Mouse (Mus musculus) naive thymus-derived CD4-positive, alpha-beta T cell, adult 5 months (primary cell): ENCODE measurements around the gene Slc16a5. TPM values are rescaled to one million over a fixed set of nuclear protein-coding genes. Genes with fewer than 3 reads are reported as not detected.

ENCODE experiments used
- polyA plus RNA-seq: library from polyadenylated mRNA; unstranded; fragments of 100-300 nt; shearing (Covaris generic); gene quantifications from one replicate; pipeline ENCODE4 v1.2.1, GENCODE M21; 2017

Slc16a5 gene
- polyA plus RNA-seq, result 14.1 TPM

GRCm38 (mm10) chr11:115462243-115462891 lies at the start of gene Slc16a5:
Slc16a5 (plus strand) TSS chr11:115462474.

DNA sequence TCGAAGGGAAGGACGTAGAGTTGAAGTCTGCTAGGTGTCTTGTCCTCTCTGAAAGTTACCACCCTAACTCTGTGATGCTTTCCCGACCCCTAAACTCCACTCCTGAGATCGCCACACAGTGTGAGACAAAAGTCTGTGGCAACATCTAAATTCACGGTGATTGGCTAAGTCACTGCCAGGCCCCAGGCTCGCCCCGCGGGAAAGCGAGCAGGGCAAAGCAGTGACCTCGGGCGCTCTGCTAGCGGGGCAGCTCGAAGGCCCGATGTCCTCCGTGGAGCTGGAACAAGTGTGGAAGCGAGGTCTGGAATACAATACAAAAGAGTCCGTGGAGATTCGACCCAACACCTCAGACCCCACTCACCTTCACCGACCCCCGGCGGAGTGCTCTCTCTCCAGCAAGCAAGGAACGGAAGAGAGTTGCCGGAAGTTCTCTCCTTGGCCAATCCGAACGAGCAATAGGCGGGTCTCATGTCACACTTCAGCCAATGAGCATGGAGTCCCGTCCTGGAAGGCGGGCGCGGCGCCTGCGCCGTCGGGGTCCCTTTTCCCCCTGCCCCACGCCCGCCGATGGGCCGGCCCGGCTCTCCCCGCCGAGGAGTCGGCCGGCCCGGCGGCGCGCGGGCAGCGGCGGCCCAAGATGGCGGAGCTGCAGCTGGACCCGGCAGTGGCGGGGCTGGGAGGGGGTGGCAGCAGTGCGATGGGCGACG lies 42.6 kb upstream of the Slc16a5 start, which contains the start of the genes Atp5h and Kctd2:
TSS of gene Atp5h (minus strand) at position 432 of the 707 bp plus-strand sequence.
TSS of gene Kctd2 (plus strand) at position 598 of the 707 bp plus-strand sequence.

GRCm38 (mm10) chr11:115439906-115440595 lies 22.2 kb upstream of the Slc16a5 start, which contains the start of gene Trim80:
Trim80 (plus strand) TSS chr11:115440545.

DNA sequence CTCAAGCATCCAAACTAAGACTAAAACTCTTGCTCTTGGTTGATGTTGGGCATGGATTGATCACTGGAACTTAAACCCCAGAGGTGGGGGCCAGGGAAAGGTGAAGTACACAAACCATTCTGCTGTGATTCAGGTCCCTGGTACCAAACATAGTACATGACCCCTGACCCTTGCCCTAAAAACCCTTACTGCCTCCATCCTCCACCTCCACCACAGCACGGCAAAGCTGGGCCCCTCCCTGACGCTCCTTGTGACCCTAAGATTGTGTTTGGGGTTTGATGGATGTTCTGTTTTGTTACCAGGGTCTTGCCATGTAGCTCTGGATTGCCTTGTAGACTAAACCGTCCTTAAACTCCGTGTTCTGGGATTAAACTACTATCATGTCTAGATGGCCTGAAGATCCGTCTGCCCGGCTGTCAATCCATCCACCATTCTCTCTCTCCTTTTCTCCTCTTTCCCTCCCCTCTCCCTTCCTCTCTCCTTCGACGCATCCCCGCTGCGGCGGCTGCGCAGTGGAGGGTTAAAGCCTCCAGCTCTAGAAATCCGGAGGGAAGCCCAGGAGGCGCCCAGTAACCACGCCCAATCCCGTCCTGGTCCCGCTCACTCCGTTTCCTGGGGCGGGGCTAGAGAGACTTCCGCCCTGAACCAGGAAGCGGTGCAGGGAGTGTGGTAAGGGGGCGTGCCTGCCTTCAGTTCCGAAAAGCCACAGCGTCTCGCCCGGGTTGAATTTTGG lies 12.9 kb downstream of the Slc16a5 start, which contains the start of gene Armc7:
TSS of gene Armc7 (plus strand) at position 643 of the 733 bp plus-strand sequence.

DNA sequence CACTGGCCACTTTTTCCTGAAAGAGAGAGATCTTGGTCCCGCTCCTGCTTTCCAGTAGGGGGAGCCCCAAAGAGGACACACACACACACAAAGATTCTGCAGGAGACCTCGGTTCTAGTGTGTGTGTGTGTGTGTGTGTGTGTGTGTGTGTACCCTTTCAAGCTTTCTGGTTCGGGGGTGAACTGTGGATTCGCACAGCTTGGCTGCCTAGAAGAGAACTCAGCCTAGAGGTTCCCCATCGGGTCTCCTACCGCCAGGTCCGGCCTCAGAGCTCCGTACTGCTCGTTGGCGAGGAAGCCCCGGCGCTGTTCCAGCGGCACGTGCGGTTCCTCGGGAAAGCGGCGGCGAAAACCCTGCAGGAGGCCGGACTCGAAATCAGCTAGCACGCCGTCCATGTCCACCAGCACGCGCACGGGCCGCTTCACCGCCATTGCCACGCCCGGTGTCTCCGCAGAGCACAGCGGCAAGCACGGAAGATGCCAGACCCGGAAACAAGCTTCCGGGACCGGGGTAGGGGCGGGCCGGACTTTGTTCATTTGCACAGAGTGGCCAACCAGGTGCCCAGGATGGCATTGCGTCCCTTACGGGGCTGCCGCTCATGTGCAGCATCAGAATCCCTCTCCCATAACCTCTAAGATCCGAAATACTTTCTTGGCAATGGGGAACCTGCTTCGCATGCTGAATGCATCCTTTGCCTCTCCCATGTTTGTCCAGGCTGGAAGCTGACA lies 29.2 kb downstream of the Slc16a5 start, which contains the start of gene Nt5c:
TSS of gene Nt5c (minus strand) at position 507 of the 728 bp plus-strand sequence.

DNA sequence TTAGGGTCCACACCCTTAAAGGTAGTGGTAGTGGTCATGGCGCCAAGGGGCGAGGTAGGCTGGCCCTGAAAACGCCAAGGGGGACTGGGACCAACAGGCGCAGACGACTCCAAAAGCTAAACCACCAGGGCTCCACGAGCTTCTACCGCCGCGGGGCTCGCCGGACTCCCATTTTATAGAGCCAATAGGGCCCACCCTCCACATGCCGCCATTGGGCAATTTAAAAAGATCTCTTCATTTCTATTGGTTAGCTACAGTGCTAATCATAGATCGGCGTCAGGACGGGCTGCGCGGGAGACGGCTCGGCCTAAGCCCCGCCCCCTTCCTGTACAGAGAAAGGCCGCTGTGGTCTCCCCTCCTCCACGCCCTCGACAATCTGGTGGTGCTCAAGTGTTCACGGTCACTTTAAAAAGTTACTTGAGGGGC lies 52.0 kb downstream of the Slc16a5 start, which contains the start of gene Jpt1:
TSS of gene Jpt1 (minus strand) at position 150 of the 426 bp plus-strand sequence.

Other genes starting within 250 kb of the Slc16a5 start
- gene Grin2c, start 195.2 kb upstream of the Slc16a5 start, polyA plus RNA-seq, result not detected
- gene Fdxr, start 185.4 kb upstream of the Slc16a5 start, polyA plus RNA-seq, result 16.2 TPM
- 0.27 TPM for gene Fads6, start 164.8 kb upstream of the Slc16a5 start, polyA plus RNA-seq
- gene Otop2, start 155.3 kb upstream of the Slc16a5 start, polyA plus RNA-seq, result not detected
- gene Ush1g, start 140.4 kb upstream of the Slc16a5 start, polyA plus RNA-seq, result not detected
- gene Otop3, start 127.7 kb upstream of the Slc16a5 start, polyA plus RNA-seq, result not detected
- 60.2 TPM for gene Hid1, start 94.7 kb upstream of the Slc16a5 start, polyA plus RNA-seq
- 0.55 TPM for gene Cdr2l, start 80.6 kb upstream of the Slc16a5 start, polyA plus RNA-seq
- gene Mrpl58, start 58.7 kb upstream of the Slc16a5 start, polyA plus RNA-seq, result 102 TPM
- gene Atp5h, start 42.5 kb upstream of the Slc16a5 start, polyA plus RNA-seq, result 486 TPM
- gene Kctd2, start 42.3 kb upstream of the Slc16a5 start, polyA plus RNA-seq, result 106 TPM
- gene Trim80, start 21.9 kb upstream of the Slc16a5 start, polyA plus RNA-seq, result not detected
- 65.1 TPM for gene Armc7, start 13.2 kb downstream of the Slc16a5 start, polyA plus RNA-seq
- 244 TPM for gene Nt5c, start 29.4 kb downstream of the Slc16a5 start, polyA plus RNA-seq
- gene Jpt1, start 51.9 kb downstream of the Slc16a5 start, polyA plus RNA-seq, result 310 TPM
- gene Sumo2, start 73.8 kb downstream of the Slc16a5 start, polyA plus RNA-seq, result 541 TPM
- gene Nup85, start 102.0 kb downstream of the Slc16a5 start, polyA plus RNA-seq, result 76.6 TPM
- gene Mrps7, start 141.5 kb downstream of the Slc16a5 start, polyA plus RNA-seq, result 62.9 TPM
- gene Gga3, start 141.6 kb downstream of the Slc16a5 start, polyA plus RNA-seq, result 51.5 TPM
- gene Mif4gd, start 150.5 kb downstream of the Slc16a5 start, polyA plus RNA-seq, result 168 TPM
- 27.4 TPM for gene Slc25a19, start 165.8 kb downstream of the Slc16a5 start, polyA plus RNA-seq
- 176 TPM for gene Grb2, start 246.1 kb downstream of the Slc16a5 start, polyA plus RNA-seq